Mouse (Mus musculus): ENCODE measurements around the gene Ankrd2. TPM values are rescaled to one million over a fixed set of nuclear protein-coding genes. Genes with fewer than 3 reads are reported as not detected.

Gene Ankrd2
- polyA plus RNA-seq (2012; rRNA removed), result 0.09 TPM in 1 of 2 replicates, not detected in the other

GRCm38 (mm10) chr19:42035456-42036248 is at the start of gene Ankrd2:
TSS of gene Ankrd2 (plus strand) at chr19:42036000.

GRCm38 (mm10) chr19:42045269-42046102 is 9.7 kb downstream of the Ankrd2 start, which contains the start of gene Hoga1:
TSS of gene Hoga1 (plus strand) at chr19:42045610.

GRCm38 (mm10) chr19:42051948-42052347 is 16.1 kb downstream of the Ankrd2 start, which contains the start of gene 4933411K16Rik:
TSS of gene 4933411K16Rik (plus strand) at chr19:42052248.

GRCm38 (mm10) chr19:42086166-42086565 is 50.4 kb downstream of the Ankrd2 start, which contains the start of gene Morn4:
TSS of gene Morn4 (minus strand) at chr19:42086357.

GRCm38 (mm10) chr19:42089748-42090595 is 54.2 kb downstream of the Ankrd2 start, which contains the start of gene Pi4k2a:
TSS of gene Pi4k2a (plus strand) at chr19:42090470.

Other genes starting within 250 kb of the Ankrd2 start
- gene Arhgap19, start 234.0 kb upstream of the Ankrd2 start, polyA plus RNA-seq (2012; rRNA removed), result 0.30 and 0.45 TPM in 2 replicates
- 3.8 and 5.9 TPM in 2 replicates for gene Frat1, start 206.0 kb upstream of the Ankrd2 start, polyA plus RNA-seq (2012; rRNA removed)
- 3.4 and 5.8 TPM in 2 replicates for gene Frat2, start 187.9 kb upstream of the Ankrd2 start, polyA plus RNA-seq (2012; rRNA removed)
- gene Rrp12, start 139.8 kb upstream of the Ankrd2 start, polyA plus RNA-seq (2012; rRNA removed), result 1.9 and 2.7 TPM in 2 replicates
- gene Pgam1, start 124.1 kb upstream of the Ankrd2 start, polyA plus RNA-seq (2012; rRNA removed), result 105 and 148 TPM in 2 replicates
- gene Exosc1, start 102.6 kb upstream of the Ankrd2 start, polyA plus RNA-seq (2012; rRNA removed), result 2.5 and 3.4 TPM in 2 replicates
- gene Zdhhc16, start 102.5 kb upstream of the Ankrd2 start, polyA plus RNA-seq (2012; rRNA removed), result 29.1 and 32.4 TPM in 2 replicates
- 19.0 and 22.6 TPM in 2 replicates for gene Mms19, start 54.8 kb upstream of the Ankrd2 start, polyA plus RNA-seq (2012; rRNA removed)
- gene Ubtd1, start 54.2 kb upstream of the Ankrd2 start, polyA plus RNA-seq (2012; rRNA removed), result 15.6 and 23.6 TPM in 2 replicates
- 0.39 and 0.90 TPM in 2 replicates for gene Hoga1, start 9.6 kb downstream of the Ankrd2 start, polyA plus RNA-seq (2012; rRNA removed)
- not detected in 2 replicates for gene 4933411K16Rik, start 16.2 kb downstream of the Ankrd2 start, polyA plus RNA-seq (2012; rRNA removed)
- gene Morn4, start 50.4 kb downstream of the Ankrd2 start, polyA plus RNA-seq (2012; rRNA removed), result 2.2 and 2.4 TPM in 2 replicates
- 13.3 and 18.7 TPM in 2 replicates for gene Pi4k2a, start 54.5 kb downstream of the Ankrd2 start, polyA plus RNA-seq (2012; rRNA removed)
- 37.5 and 71.1 TPM in 2 replicates for gene Avpi1, start 93.1 kb downstream of the Ankrd2 start, polyA plus RNA-seq (2012; rRNA removed)
- 60.6 and 81.2 TPM in 2 replicates for gene Marveld1, start 111.4 kb downstream of the Ankrd2 start, polyA plus RNA-seq (2012; rRNA removed)
- gene Zfyve27, start 128.0 kb downstream of the Ankrd2 start, polyA plus RNA-seq (2012; rRNA removed), result 11.5 and 11.6 TPM in 2 replicates
- gene Sfrp5, start 166.3 kb downstream of the Ankrd2 start, polyA plus RNA-seq (2012; rRNA removed), result 6.6 and 8.4 TPM in 2 replicates
- 0.39 and 0.63 TPM in 2 replicates for gene Golga7b, start 211.6 kb downstream of the Ankrd2 start, polyA plus RNA-seq (2012; rRNA removed)